Mouse (Mus musculus) megakaryocyte, embryonic 14.5 days (primary cell): ENCODE measurements around the gene Gm39566.

Source experiments
- FLI1 ChIP-seq: IDR thresholded peaks from 2 replicates; pipeline ENCODE4 v1.6.1; 2012; ENCODE audit warnings: low read length, inconsistent platforms, mixed read lengths
- GATA1 ChIP-seq: IDR thresholded peaks from 3 replicates; pipeline ENCODE4 v1.6.1; 2012; ENCODE audit warnings: mixed read lengths, low read length, inconsistent platforms, borderline replicate concordance

- no peak for TF ChIP-seq GATA1
- no peak for TF ChIP-seq FLI1
Observed at GRCm38 (mm10) chr11:69789431-69789830, 25.7 kb downstream of the Gm39566 start.
